Mouse (Mus musculus) kidney, embryonic 14.5 days (tissue): ENCODE measurements at regions not wholly inside any gene's neighbourhood (a gene's known extent, or its start where the extent isn't known, plus 50 kb on each side); places are given as distances from the start of the nearest gene placed in this dataset.

Source experiments
- ATAC-seq: fragments of 200-750 bp; cut with Nextera tagmentation; 2 replicates; pipeline ENCODE4 v1.8.0; 2017; ENCODE audit warnings: moderate number of reproducible peaks, mild to moderate bottlenecking, moderate TSS enrichment, moderate library complexity; ENCODE audit not compliant: low FRiP score, low TSS enrichment
- H3K27ac ChIP-seq: fragments of 300-500 bp; sonication (generic); 2 replicates; pipeline ENCODE4 v1.5.1; 2014; ENCODE audit warnings: low read depth, mild to moderate bottlenecking, low read length, moderate library complexity, mixed read lengths
- H3K27me3 ChIP-seq: fragments of 300-500 bp; sonication (generic); 2 replicates; pipeline ENCODE4 v1.6.1; 2014; ENCODE audit warnings: mild to moderate bottlenecking, low read length; ENCODE audit not compliant: control insufficient read depth, insufficient read depth
- H3K36me3 ChIP-seq: fragments of 300-500 bp; sonication (generic); 2 replicates; pipeline ENCODE4 v1.6.1; 2014; ENCODE audit warnings: low read length, mixed read lengths; ENCODE audit not compliant: control insufficient read depth, insufficient read depth
- H3K4me1 ChIP-seq: fragments of 300-500 bp; sonication (generic); 2 replicates; pipeline ENCODE4 v1.6.1; 2014; ENCODE audit warnings: low read length, mixed read lengths; ENCODE audit not compliant: control insufficient read depth, insufficient read depth
- H3K4me2 ChIP-seq: fragments of 300-500 bp; sonication (generic); replicated peaks from 2 replicates; pipeline ENCODE4 v1.6.1; 2014; ENCODE audit warnings: low read depth, mild to moderate bottlenecking, low read length
- H3K4me3 ChIP-seq: fragments of 300-500 bp; sonication (generic); 2 replicates; pipeline ENCODE4 v1.5.1; 2014; ENCODE audit warnings: mild to moderate bottlenecking, low read length
- H3K9ac ChIP-seq: fragments of 300-500 bp; sonication (generic); 2 replicates; pipeline ENCODE4 v1.6.1; 2014; ENCODE audit warnings: low read depth, mild to moderate bottlenecking, low read length, moderate library complexity
- H3K9me3 ChIP-seq: fragments of 300-500 bp; sonication (generic); 2 replicates; pipeline ENCODE4 v1.6.1; 2016; ENCODE audit warnings: low read length; ENCODE audit not compliant: control insufficient read depth
- WGBS: fragments of 180-500 bp; shearing (Covaris S2); extraction: QIAGEN DNeasy Blood & Tissue Kit; methylation state at CpG from one replicate; pipeline ENCODE4 v1.1.7; 2014; 5-methylcytosine and 5-hydroxymethylcytosine counted together

GRCm38 (mm10) chr15:24501907-24502559, 911.5 kb downstream of the Basp1 start:
- H3K4me3 ChIP-seq: no peak overlapping the region
- no peaks in the 10 kb centered on the region for H3K27me3 ChIP-seq
- no peaks in the 10 kb centered on the region for H3K36me3 ChIP-seq
- H3K9me3 ChIP-seq: no peaks in the 10 kb centered on the region
- no peak overlapping the region for H3K4me2 ChIP-seq
- WGBS: 67% methylated on average over 9 of the region's 9 CpGs
- H3K4me1 ChIP-seq: no peaks in the 10 kb centered on the region
- ATAC-seq: no peak
- H3K9ac ChIP-seq: no peak overlapping the region
- H3K27ac ChIP-seq: no peak overlapping the region

GRCm38 (mm10) chr15:24486235-24486634, 927.3 kb downstream of the Basp1 start:
- WGBS: 89% methylated on average over 2 of the region's 2 CpGs
- Histone ChIP-seq H3K27ac (no peak overlapping the region), H3K4me2 (no peak overlapping the region), H3K4me1 (no peaks in the 10 kb centered on the region), H3K9ac (no peak overlapping the region), H3K36me3 (no peaks in the 10 kb centered on the region), H3K27me3 (no peaks in the 10 kb centered on the region), H3K4me3 (no peak overlapping the region), H3K9me3 (no peaks in the 10 kb centered on the region)
- no peak for ATAC-seq

GRCm38 (mm10) chr15:24468239-24468638, 945.3 kb downstream of the Basp1 start:
- H3K4me3 ChIP-seq: no peak overlapping the region
- H3K4me2 ChIP-seq: no peak overlapping the region
- 63% methylated on average over 1 of the region's 1 CpGs for whole genome bisulfite sequencing
- H3K4me1 ChIP-seq: no peaks in the 10 kb centered on the region
- no peak overlapping the region for H3K9ac ChIP-seq
- ATAC-seq: no peak
- H3K27ac ChIP-seq: no peak overlapping the region
- H3K9me3 ChIP-seq: no peaks in the 10 kb centered on the region
- H3K36me3 ChIP-seq: no peaks in the 10 kb centered on the region
- H3K27me3 ChIP-seq: no peaks in the 10 kb centered on the region

- Histone ChIP-seq H3K4me3 (no peak overlapping the region), H3K4me2 (no peak overlapping the region), H3K4me1 (no peaks in the 10 kb centered on the region), H3K9ac (no peak overlapping the region), H3K27me3 (no peaks in the 10 kb centered on the region), H3K27ac (no peak overlapping the region), H3K36me3 (no peaks in the 10 kb centered on the region), H3K9me3 (no peaks in the 10 kb centered on the region)
- 92% methylated on average over 1 of the region's 1 CpGs for WGBS
- ATAC-seq: no peak
Observed at GRCm38 (mm10) chr15:24457726-24458125, 955.8 kb downstream of the Basp1 start.

GRCm38 (mm10) chr15:24433083-24433482, 980.5 kb downstream of the Basp1 start:
- Histone ChIP-seq H3K4me1 (no peaks in the 10 kb centered on the region), H3K27me3 (no peaks in the 10 kb centered on the region), H3K4me2 (no peak overlapping the region), H3K27ac (no peak overlapping the region), H3K9me3 (no peaks in the 10 kb centered on the region), H3K4me3 (no peak overlapping the region), H3K36me3 (no peaks in the 10 kb centered on the region), H3K9ac (no peak overlapping the region)
- no peak for ATAC-seq
- 83% methylated on average over 1 of the region's 1 CpGs for WGBS

GRCm38 (mm10) chr15:24429154-24429553, 984.4 kb downstream of the Basp1 start:
- no peak overlapping the region for H3K4me3 ChIP-seq
- WGBS: 30% methylated on average over 5 of the region's 5 CpGs
- H3K9me3 ChIP-seq: no peaks in the 10 kb centered on the region
- no peaks in the 10 kb centered on the region for H3K36me3 ChIP-seq
- no peaks in the 10 kb centered on the region for H3K27me3 ChIP-seq
- no peak overlapping the region for H3K4me2 ChIP-seq
- no peak overlapping the region for H3K27ac ChIP-seq
- H3K4me1 ChIP-seq: no peaks in the 10 kb centered on the region
- ATAC-seq: no peak
- no peak overlapping the region for H3K9ac ChIP-seq

- Histone ChIP-seq H3K36me3 (no peaks in the 10 kb centered on the region), H3K27me3 (no peaks in the 10 kb centered on the region), H3K9ac (no peak overlapping the region), H3K4me3 (no peak overlapping the region), H3K4me2 (no peak overlapping the region), H3K9me3 (no peaks in the 10 kb centered on the region), H3K4me1 (no peaks in the 10 kb centered on the region), H3K27ac (no peak overlapping the region)
- WGBS: 73% methylated on average over 2 of the region's 2 CpGs
- ATAC-seq: no peak
Observed at GRCm38 (mm10) chr15:24422333-24422942, 991.1 kb downstream of the Basp1 start.

GRCm38 (mm10) chr15:24419736-24420135, 993.8 kb downstream of the Basp1 start:
- no peak for ATAC-seq
- 87% methylated on average over 1 of the region's 1 CpGs for WGBS
- Histone ChIP-seq H3K27me3 (no peaks in the 10 kb centered on the region), H3K4me3 (no peak overlapping the region), H3K4me2 (no peak overlapping the region), H3K27ac (no peak overlapping the region), H3K9me3 (no peaks in the 10 kb centered on the region), H3K9ac (no peak overlapping the region), H3K4me1 (no peaks in the 10 kb centered on the region), H3K36me3 (no peaks in the 10 kb centered on the region)

GRCm38 (mm10) chr15:24419186-24419585, 994.4 kb downstream of the Basp1 start:
- Histone ChIP-seq H3K27me3 (no peaks in the 10 kb centered on the region), H3K9me3 (no peaks in the 10 kb centered on the region), H3K4me2 (no peak overlapping the region), H3K9ac (no peak overlapping the region), H3K36me3 (no peaks in the 10 kb centered on the region), H3K27ac (no peak overlapping the region), H3K4me1 (no peaks in the 10 kb centered on the region), H3K4me3 (no peak overlapping the region)
- WGBS: 73% methylated on average over 1 of the region's 1 CpGs
- no peak for ATAC-seq
